12 mouse cellular contexts compared by ENCODE assay signal in genomic region chr6:117778481-117778880, GRCm38 (mm10).
DNase-seq lines count a peak whose midpoint lies in the region; ATAC-seq and TF ChIP-seq lines count a peak whose summit lies in the region.
"Had no signal": no experiment of that assay in that cellular context is flagged by ENCODE, and none has a peak within 500 bp of the region (broad histone marks: within the 10 kb centered on the region; RNA-seq: fewer than 3 reads in every experiment).

No protein-coding gene starts in this region.

- H3K36me3 ChIP-seq in liver, embryonic 15.5 days (replicated peaks), result no peaks in the 10 kb centered on the region
- H3K36me3 ChIP-seq in liver, embryonic 11.5 days (ENCODE audit: control insufficient read depth, insufficient read depth, low read length), result no peaks in the 10 kb centered on the region
- H3K36me3 ChIP-seq in heart, postnatal 0 days (replicated peaks; ENCODE audit: control insufficient read depth, insufficient read depth, low read length), result no peaks in the 10 kb centered on the region
- no peaks in the 10 kb centered on the region for H3K36me3 ChIP-seq in kidney, postnatal 0 days (ENCODE audit: insufficient read depth, low read length)
- no peaks in the 10 kb centered on the region for H3K36me3 ChIP-seq in hindbrain, postnatal 0 days (ENCODE audit: insufficient read depth, low read length)
- H3K36me3 ChIP-seq in forebrain, embryonic 15.5 days, result no peaks in the 10 kb centered on the region

- no peak for TF ChIP-seq EP300 in heart, postnatal 0 days (IDR thresholded peaks at IDR 0.05; ENCODE audit: low read depth)

- H3K4me1 ChIP-seq in liver, embryonic 15.5 days (replicated peaks), result 0 out of 2 replicates have a peak, but pooled peaks cover 2% of the 10 kb centered on the region
- no peaks in the 10 kb centered on the region for H3K4me1 ChIP-seq in liver, embryonic 11.5 days (replicated peaks; ENCODE audit: control insufficient read depth, insufficient read depth, low read length)
- H3K4me1 ChIP-seq in heart, postnatal 0 days (ENCODE audit: control insufficient read depth, insufficient read depth), result 0 out of 2 replicates have a peak, but pooled peaks cover 6% of the 10 kb centered on the region
- no peaks in the 10 kb centered on the region for H3K4me1 ChIP-seq in kidney, postnatal 0 days (replicated peaks; ENCODE audit: insufficient read depth, low read length)
- no peaks in the 10 kb centered on the region for H3K4me1 ChIP-seq in hindbrain, postnatal 0 days (ENCODE audit: insufficient read depth, low read length)
- H3K4me1 ChIP-seq in forebrain, embryonic 15.5 days, result no peaks in the 10 kb centered on the region

- no peaks in the 10 kb centered on the region for H3K27me3 ChIP-seq in liver, embryonic 15.5 days
- H3K27me3 ChIP-seq in liver, embryonic 11.5 days (replicated peaks; ENCODE audit: control insufficient read depth, insufficient read depth, low read length), result no peaks in the 10 kb centered on the region
- no peaks in the 10 kb centered on the region; the same call in 1 of the 2 replicates for H3K27me3 ChIP-seq in heart, postnatal 0 days (ENCODE audit: control insufficient read depth, insufficient read depth, low read length)
- no peaks in the 10 kb centered on the region for H3K27me3 ChIP-seq in kidney, postnatal 0 days (ENCODE audit: insufficient read depth, low read length)
- no peaks in the 10 kb centered on the region for H3K27me3 ChIP-seq in hindbrain, postnatal 0 days (ENCODE audit: insufficient read depth, low read length)
- H3K27me3 ChIP-seq in forebrain, embryonic 15.5 days, result no peaks in the 10 kb centered on the region

- no peak for TF ChIP-seq CTCF in heart, postnatal 0 days (IDR thresholded peaks at IDR 0.05; ENCODE audit: low read depth)
- TF ChIP-seq CTCF in kidney, postnatal 0 days (IDR thresholded peaks at IDR 0.05; ENCODE audit: low read depth), result no peak
- no peak for TF ChIP-seq CTCF in hindbrain, postnatal 0 days (IDR thresholded peaks at IDR 0.05; ENCODE audit: low read depth)
- TF ChIP-seq CTCF in left cerebral cortex, adult 2 months (IDR thresholded peaks at IDR 0.05), result no peak

- intact Hi-C loops in left cerebral cortex, adult 2 months (cut with DNase I), result no loop called here

- no peak overlapping the region for H3K9ac ChIP-seq in liver, embryonic 15.5 days
- no peak overlapping the region for H3K9ac ChIP-seq in liver, embryonic 11.5 days (ENCODE audit: low read depth, low read length)
- no peak overlapping the region for H3K9ac ChIP-seq in heart, postnatal 0 days (replicated peaks; ENCODE audit: low read depth, low read length)
- H3K9ac ChIP-seq in kidney, postnatal 0 days (ENCODE audit: low read depth, low read length), result no peak overlapping the region
- no peak overlapping the region for H3K9ac ChIP-seq in hindbrain, postnatal 0 days (replicated peaks; ENCODE audit: low read length)
- no peak overlapping the region for H3K9ac ChIP-seq in forebrain, embryonic 15.5 days (replicated peaks)
- H3K9ac ChIP-seq: liver, embryonic 14.5 days had no signal

- WGBS in liver, embryonic 15.5 days (ENCODE audit: insufficient replicate concordance), result 29% methylated on average over 8 of the region's 8 CpGs
- WGBS in liver, embryonic 11.5 days, result 75% methylated on average over 8 of the region's 8 CpGs
- 50% methylated on average over 8 of the region's 8 CpGs for WGBS in heart, postnatal 0 days
- 58% methylated on average over 8 of the region's 8 CpGs for WGBS in kidney, postnatal 0 days
- WGBS in hindbrain, postnatal 0 days, result 77% methylated on average over 8 of the region's 8 CpGs
- 86% methylated on average over 8 of the region's 8 CpGs for WGBS in forebrain, embryonic 15.5 days

- DNase-seq in liver, embryonic 11.5 days (ENCODE audit: low spot score), result no peak
- no peak for DNase-seq in heart, postnatal 0 days (ENCODE audit: low spot score)
- DNase-seq in kidney, postnatal 0 days (ENCODE audit: low spot score), result peak; percentile 36
- DNase-seq in lung, postnatal 36 days, result peak; percentile 22
- no peak for DNase-seq in hindbrain, postnatal 0 days (ENCODE audit: low spot score)
- no peak for DNase-seq in left cerebral cortex, adult 2 months (ENCODE audit: extremely low spot score in 1 of 2, low spot score in 2 of 2)
- DNase-seq: cerebellum, adult 2 months; spleen, adult 18-20 months had no signal

- 0 out of 2 replicates have a peak, but pooled peaks have one; percentile 22 for ATAC-seq in liver, embryonic 15.5 days (ENCODE audit: insufficient read depth)
- no peak for ATAC-seq in liver, embryonic 11.5 days (replicated peaks; ENCODE audit: low FRiP score)
- ATAC-seq in heart, postnatal 0 days (ENCODE audit: insufficient read depth, low read depth), result peak; percentile 82
- ATAC-seq in kidney, postnatal 0 days (replicated peaks; ENCODE audit: low FRiP score, low read depth), result no peak; the same call in 1 of the 2 replicates
- ATAC-seq in hindbrain, postnatal 0 days, result no peak
- no peak for ATAC-seq in forebrain, embryonic 15.5 days (replicated peaks)
- ATAC-seq: hindbrain, embryonic 16.5 days had no signal

- no peaks in the 10 kb centered on the region for H3K9me3 ChIP-seq in liver, embryonic 15.5 days (replicated peaks)
- H3K9me3 ChIP-seq in liver, embryonic 11.5 days (ENCODE audit: control insufficient read depth, low read length), result no peaks in the 10 kb centered on the region
- H3K9me3 ChIP-seq in heart, postnatal 0 days (replicated peaks; ENCODE audit: control insufficient read depth, low read length), result no peaks in the 10 kb centered on the region
- no peaks in the 10 kb centered on the region for H3K9me3 ChIP-seq in kidney, postnatal 0 days (replicated peaks; ENCODE audit: low read length)
- H3K9me3 ChIP-seq in hindbrain, postnatal 0 days (ENCODE audit: low read length), result no peaks in the 10 kb centered on the region
- H3K9me3 ChIP-seq in forebrain, embryonic 15.5 days, result no peaks in the 10 kb centered on the region

- no peak overlapping the region for H3K4me3 ChIP-seq in liver, embryonic 15.5 days (replicated peaks)
- no peak overlapping the region for H3K4me3 ChIP-seq in liver, embryonic 11.5 days (ENCODE audit: low read depth, low read length)
- no peak overlapping the region for H3K4me3 ChIP-seq in heart, postnatal 0 days (ENCODE audit: low read depth, low read length)
- no peak overlapping the region for H3K4me3 ChIP-seq in kidney, postnatal 0 days (replicated peaks; ENCODE audit: low read depth, low read length)
- H3K4me3 ChIP-seq in hindbrain, postnatal 0 days (ENCODE audit: low read length), result no peak overlapping the region
- H3K4me3 ChIP-seq in left cerebral cortex, adult 2 months, result no peak overlapping the region
- no peak overlapping the region for H3K4me3 ChIP-seq in forebrain, embryonic 15.5 days

- H3K27ac ChIP-seq in liver, embryonic 15.5 days (replicated peaks), result no peak overlapping the region
- no peak overlapping the region for H3K27ac ChIP-seq in liver, embryonic 11.5 days (ENCODE audit: low read depth, low read length)
- peak overlapping the region; percentile 60 for H3K27ac ChIP-seq in heart, postnatal 0 days (ENCODE audit: low read depth)
- peak overlapping the region; percentile 31; the same call in 1 of the 2 replicates for H3K27ac ChIP-seq in kidney, postnatal 0 days
- no peak overlapping the region for H3K27ac ChIP-seq in hindbrain, postnatal 0 days
- H3K27ac ChIP-seq in left cerebral cortex, adult 2 months, result no peak overlapping the region
- no peak overlapping the region for H3K27ac ChIP-seq in forebrain, embryonic 15.5 days (replicated peaks)
- H3K27ac ChIP-seq: liver, embryonic 14.5 days had no signal

- no peak overlapping the region for H3K4me2 ChIP-seq in liver, embryonic 15.5 days
- H3K4me2 ChIP-seq in liver, embryonic 11.5 days, result no peak overlapping the region
- H3K4me2 ChIP-seq in heart, postnatal 0 days (ENCODE audit: low read depth, low read length), result no peak overlapping the region
- H3K4me2 ChIP-seq in kidney, postnatal 0 days (ENCODE audit: low read length), result no peak overlapping the region
- no peak overlapping the region for H3K4me2 ChIP-seq in hindbrain, postnatal 0 days (ENCODE audit: low read depth, low read length)
- no peak overlapping the region for H3K4me2 ChIP-seq in forebrain, embryonic 15.5 days (replicated peaks)

Comparison
In these comparisons a context has a peak if more than half of its experiments do, and no peak if none do; other contexts are left out.
1. ATAC-seq: peak in liver, embryonic 15.5 days (single experiment) and heart, postnatal 0 days (single experiment); none in liver, embryonic 11.5 days (single experiment), kidney, postnatal 0 days (single experiment), hindbrain, postnatal 0 days (single experiment) and forebrain, embryonic 15.5 days (single experiment).
2. H3K27ac ChIP-seq: peak in heart, postnatal 0 days (single experiment) and kidney, postnatal 0 days (single experiment); none in liver, embryonic 15.5 days (single experiment), liver, embryonic 11.5 days (single experiment), hindbrain, postnatal 0 days (single experiment), left cerebral cortex, adult 2 months (single experiment) and forebrain, embryonic 15.5 days (single experiment).
3. DNase-seq: peak in kidney, postnatal 0 days (single experiment) and lung, postnatal 36 days (single experiment); none in liver, embryonic 11.5 days (single experiment), heart, postnatal 0 days (single experiment), hindbrain, postnatal 0 days (single experiment) and left cerebral cortex, adult 2 months (0 of 2).